Mouse (Mus musculus) kidney, postnatal 25 days (tissue): Measurements from ENCODE around the gene Slc35e4.
A peak's percentile ranks its signal among the peaks of the same experiment; 100 is the strongest.
"Not testable (repeated sequence)": the region's sequence is repeated elsewhere in the genome, so short reads cannot be mapped to it uniquely, and the experiment has no call there.

Experiments used
- DNase-seq, 2 experiments: peaks; one replicate each; pipeline ENCODE4 v3.0.0; 2021; ENCODE audit warnings: mixed read lengths in 2 of 2

The Slc35e4 gene

GRCm38 (mm10) chr11:3913316-3914108, 952 bp downstream of the Slc35e4 start:
- peak; percentile 95 to 98 for DNase-seq

GRCm38 (mm10) chr11:3912875-3913271, 1.6 kb downstream of the Slc35e4 start:
- peak; percentile 24 to 61 for DNase-seq

GRCm38 (mm10) chr11:3912100-3912874, 2.2 kb downstream of the Slc35e4 start:
- DNase-seq, result no peak

GRCm38 (mm10) chr11:3911440-3911839, 3.0 kb downstream of the Slc35e4 start:
- DNase-seq, result not testable (repeated sequence)

- peak; percentile 29 to 65 for DNase-seq
Observed at GRCm38 (mm10) chr11:3910513-3911310, 3.8 kb downstream of the Slc35e4 start.

GRCm38 (mm10) chr11:3909236-3909635, 5.2 kb downstream of the Slc35e4 start:
- no peak for DNase-seq

- DNase-seq, result peak in 1 of 2 experiments; percentile 28
Observed at GRCm38 (mm10) chr11:3905446-3905845, 9.0 kb downstream of the Slc35e4 start.

GRCm38 (mm10) chr11:3904673-3905072, 9.8 kb downstream of the Slc35e4 start:
- peak in 1 of 2 experiments; percentile 27 for DNase-seq

- DNase-seq, result peak; percentile 95 to 98
Observed at GRCm38 (mm10) chr11:3903046-3903445, 11.4 kb downstream of the Slc35e4 start.

GRCm38 (mm10) chr11:3902516-3902915, 11.9 kb downstream of the Slc35e4 start:
- no peak for DNase-seq

- DNase-seq, result peak in 1 of 2 experiments; percentile 12
Observed at GRCm38 (mm10) chr11:3900296-3900695, 14.2 kb downstream of the Slc35e4 start.

GRCm38 (mm10) chr11:3895933-3896332, 18.5 kb downstream of the Slc35e4 start:
- DNase-seq, result no peak

GRCm38 (mm10) chr11:3895458-3895857, 19.0 kb downstream of the Slc35e4 start:
- DNase-seq, result no peak

GRCm38 (mm10) chr11:3894406-3895281, 19.8 kb downstream of the Slc35e4 start, which contains the start of the genes 4921536K21Rik and Dusp18:
4921536K21Rik (minus strand) TSS chr11:3895098.
Dusp18 (plus strand) TSS chr11:3895240.
- peak; percentile 96 to 97 for DNase-seq

- DNase-seq, result no peak
Observed at GRCm38 (mm10) chr11:3893970-3894369, 20.5 kb downstream of the Slc35e4 start.

GRCm38 (mm10) chr11:3887331-3887730, 27.1 kb downstream of the Slc35e4 start:
- no peak for DNase-seq

GRCm38 (mm10) chr11:3883711-3884110, 30.8 kb downstream of the Slc35e4 start:
- DNase-seq, result no peak

- DNase-seq, result peak; percentile 76 to 92
Observed at GRCm38 (mm10) chr11:3879836-3880235, 34.6 kb downstream of the Slc35e4 start.

GRCm38 (mm10) chr11:3878660-3879059, 35.8 kb downstream of the Slc35e4 start:
- no peak for DNase-seq

- DNase-seq, result no peak
Observed at GRCm38 (mm10) chr11:3876419-3876818, 38.0 kb downstream of the Slc35e4 start.

- DNase-seq, result no peak
Observed at GRCm38 (mm10) chr11:3864343-3864742, 50.1 kb downstream of the Slc35e4 start.
